Mouse (Mus musculus) spleen, adult 2 months (tissue): ENCODE measurements around the gene Ctbs.

Experiments used
- CTCF ChIP-seq: fragments of 200-500 bp; IDR thresholded peaks from 2 replicates; pipeline ENCODE4 v1.5.1; 2011; ENCODE audit warnings: mild to moderate bottlenecking, inconsistent platforms; ENCODE audit not compliant: insufficient read depth, insufficient read length, insufficient replicate concordance; ENCODE audit errors: extremely low read depth
- POLR2A ChIP-seq: fragments of 200-500 bp; IDR thresholded peaks from 2 replicates; pipeline ENCODE4 v1.6.1; 2011; ENCODE audit warnings: low read depth, low read length, inconsistent platforms

DNA sequence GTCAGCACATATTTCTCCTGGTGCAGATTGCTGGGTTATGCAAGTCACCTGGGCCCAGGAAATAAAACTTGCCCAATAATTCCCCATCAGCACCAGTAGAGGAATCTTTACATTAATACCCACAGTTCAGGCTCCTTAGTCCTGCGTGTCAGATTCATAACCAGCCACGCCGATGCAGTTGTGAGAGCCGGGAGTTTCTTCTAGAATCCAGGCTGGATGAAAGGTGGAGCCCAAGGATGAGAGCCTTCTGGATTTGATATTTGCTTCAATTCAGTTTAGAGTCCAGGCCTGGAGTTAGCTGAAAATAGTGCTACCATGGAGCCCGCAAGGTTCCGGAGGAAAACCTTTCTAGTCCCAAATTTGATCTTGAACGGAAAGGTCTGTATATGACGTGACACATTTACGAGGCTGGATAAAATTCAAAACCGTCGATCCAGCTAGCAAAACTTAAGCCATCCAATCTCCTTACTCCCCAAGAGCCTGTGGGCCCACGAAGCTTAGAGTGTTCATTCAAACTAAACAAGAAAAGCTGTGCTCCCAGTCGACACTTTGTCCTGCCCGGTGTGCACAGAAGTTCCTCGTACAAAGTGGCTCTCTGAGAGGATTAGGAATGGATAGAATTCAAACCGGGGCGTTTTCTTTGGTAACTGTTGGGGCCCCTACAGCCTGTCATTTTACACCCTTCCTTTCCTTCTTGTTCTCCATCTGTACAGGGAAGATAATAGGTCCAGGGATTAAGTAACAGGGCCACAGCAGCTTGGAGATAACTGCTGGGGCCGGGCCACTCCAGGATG lies 44.2 kb upstream of the Ctbs start:
- TF ChIP-seq POLR2A (no peak), CTCF (no peak)
